Mouse (Mus musculus): ENCODE results near the gene Cdipt.

DNA sequence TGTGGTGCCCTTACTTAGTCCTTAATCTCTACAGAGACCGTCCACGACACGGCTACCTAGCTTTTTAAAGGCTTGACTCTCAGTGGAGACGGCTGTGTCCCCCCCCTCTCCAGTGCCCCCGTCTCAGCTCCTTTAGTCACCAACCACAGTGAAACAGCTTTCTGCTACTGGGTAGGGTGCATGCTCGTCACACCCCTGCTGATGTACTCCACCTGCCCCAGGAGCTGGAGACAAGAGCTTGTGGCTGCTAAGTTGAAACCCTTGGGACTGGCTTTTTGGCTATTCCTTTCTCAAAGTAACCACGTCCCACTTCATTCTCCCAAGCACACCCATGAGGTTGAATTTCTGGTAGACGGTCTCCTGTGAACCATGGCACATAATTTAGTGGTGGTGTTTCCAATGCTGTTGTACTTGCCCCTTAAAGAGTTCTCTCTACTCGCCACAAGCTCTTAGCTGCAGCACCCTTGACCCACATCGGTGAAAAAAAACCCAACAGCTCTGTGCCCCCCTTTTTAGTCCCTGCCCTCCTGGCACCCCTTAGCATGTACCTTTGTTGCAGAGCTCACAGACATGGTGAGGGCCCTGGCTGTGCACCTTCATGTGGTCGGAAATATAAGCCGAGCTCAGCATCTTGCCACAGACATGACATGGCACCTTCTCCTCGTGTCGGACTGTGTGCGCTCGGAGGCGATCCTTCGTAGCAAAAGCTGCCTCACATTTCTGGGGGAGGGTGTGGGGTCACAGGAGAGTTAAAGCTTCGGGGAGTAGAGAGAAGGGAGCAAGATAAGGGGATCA, 48.4 kb downstream of the Cdipt start:
- no peak for TF ChIP-seq CTCF (IDR thresholded peaks at IDR 0.05; ENCODE audit: low read depth)
- TF ChIP-seq EP300 (IDR thresholded peaks at IDR 0.05; ENCODE audit: low read depth) = no peak
